Mouse (Mus musculus) intestine, embryonic 16.5 days (tissue): ENCODE measurements at regions not wholly inside any gene's neighbourhood (a gene's known extent, or its start where the extent isn't known, plus 50 kb on each side); places are given as distances from the start of the nearest gene placed in this dataset.

Experiments
- ATAC-seq: fragments of 200-750 bp; cut with Nextera tagmentation; 2 replicates; pipeline ENCODE4 v1.8.0; 2017; ENCODE audit warnings: moderate TSS enrichment, moderate library complexity
- H3K27ac ChIP-seq: fragments of 300-500 bp; sonication (generic); 2 replicates; pipeline ENCODE4 v1.5.1; 2014; ENCODE audit warnings: mild to moderate bottlenecking, low read length
- H3K27me3 ChIP-seq: fragments of 300-500 bp; sonication (generic); replicated peaks from 2 replicates; pipeline ENCODE4 v1.6.1; 2014; ENCODE audit warnings: low read length, control low read depth, mixed read lengths; ENCODE audit not compliant: control insufficient read depth, insufficient read depth
- H3K36me3 ChIP-seq: fragments of 300-500 bp; sonication (generic); 2 replicates; pipeline ENCODE4 v1.6.1; 2014; ENCODE audit warnings: low read length, control low read depth; ENCODE audit not compliant: control insufficient read depth, insufficient read depth
- H3K4me1 ChIP-seq: fragments of 300-500 bp; sonication (generic); 2 replicates; pipeline ENCODE4 v1.6.1; 2014; ENCODE audit warnings: low read length, control low read depth, mixed read lengths; ENCODE audit not compliant: control insufficient read depth, insufficient read depth
- H3K4me2 ChIP-seq: fragments of 300-500 bp; sonication (generic); 2 replicates; pipeline ENCODE4 v1.6.1; 2014; ENCODE audit warnings: low read depth, low read length, control low read depth
- H3K4me3 ChIP-seq: fragments of 300-500 bp; sonication (generic); 2 replicates; pipeline ENCODE4 v1.5.1; 2014; ENCODE audit warnings: mild to moderate bottlenecking, low read length
- H3K9ac ChIP-seq: fragments of 300-500 bp; sonication (generic); 2 replicates; pipeline ENCODE4 v1.6.1; 2014; ENCODE audit warnings: low read depth, low read length
- H3K9me3 ChIP-seq: fragments of 300-500 bp; sonication (generic); 2 replicates; pipeline ENCODE4 v1.6.1; 2016; ENCODE audit warnings: low read length, control low read depth; ENCODE audit not compliant: control insufficient read depth
- WGBS: fragments of 180-500 bp; shearing (Covaris S2); extraction: QIAGEN DNeasy Blood & Tissue Kit; methylation state at CpG from one replicate; pipeline ENCODE4 v1.1.7; 2014; 5-methylcytosine and 5-hydroxymethylcytosine counted together

DNA sequence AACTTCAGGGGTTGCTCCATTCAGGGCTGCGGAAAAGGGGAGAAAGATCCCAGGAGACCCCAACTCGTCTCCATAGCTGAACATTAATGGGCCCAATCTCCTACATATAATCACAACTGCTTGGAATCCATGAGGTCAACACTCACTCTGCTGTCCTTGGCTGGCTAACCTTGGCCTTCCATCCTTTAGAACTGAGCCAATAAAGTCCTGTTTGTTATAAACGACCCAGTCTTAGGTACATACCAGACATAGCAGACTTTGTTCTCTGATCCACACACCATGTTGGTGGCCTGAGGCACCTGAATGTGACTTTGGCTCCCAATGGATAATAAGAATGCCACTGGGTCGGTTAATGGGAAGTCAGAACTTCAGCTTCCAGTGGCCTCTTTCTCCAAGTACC is 157.4 kb downstream of the Auh start:
- H3K27me3 ChIP-seq: no peaks in the 10 kb centered on the region
- H3K27ac ChIP-seq: no peak overlapping the region
- WGBS: 76% methylated on average over 4 of the region's 4 CpGs
- H3K4me3 ChIP-seq: no peak overlapping the region
- H3K4me1 ChIP-seq: no peaks in the 10 kb centered on the region; the same call in 1 of the 2 replicates
- no peaks in the 10 kb centered on the region for H3K36me3 ChIP-seq
- H3K9ac ChIP-seq: no peak overlapping the region
- ATAC-seq: no peak
- no peaks in the 10 kb centered on the region for H3K9me3 ChIP-seq
- no peak overlapping the region for H3K4me2 ChIP-seq

DNA sequence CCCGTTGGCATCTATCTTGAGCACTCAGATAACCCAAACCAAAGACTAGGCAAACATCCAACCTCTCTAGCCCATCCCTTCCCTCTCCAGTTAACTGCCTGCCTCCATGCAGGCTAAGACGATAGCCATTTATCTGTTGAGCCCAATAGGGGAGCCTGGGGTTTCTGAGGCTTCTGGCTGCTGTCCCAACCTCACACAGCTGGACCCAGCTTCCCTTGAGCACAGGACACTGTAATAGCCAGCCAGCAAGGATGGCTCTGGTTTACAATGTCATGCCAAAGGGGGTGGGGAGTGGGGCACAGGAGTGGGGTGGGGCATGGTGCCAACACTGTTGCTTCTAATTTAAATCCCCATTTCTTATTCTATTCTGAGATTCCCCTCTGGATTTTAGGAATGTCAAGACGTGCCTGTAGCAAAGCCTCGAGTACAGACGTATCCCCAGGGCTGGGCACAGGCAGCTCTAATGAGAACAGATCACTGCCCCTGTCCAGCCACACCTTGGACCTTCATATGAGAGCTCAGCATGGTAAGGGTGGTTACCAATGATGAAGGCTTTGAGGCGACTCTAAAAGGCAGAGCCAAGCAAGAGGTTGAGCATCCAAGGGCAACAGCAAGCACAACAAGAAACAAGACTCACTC is 152.0 kb downstream of the Auh start:
- Histone ChIP-seq H3K9ac (no peak overlapping the region), H3K4me3 (no peak overlapping the region), H3K36me3 (no peaks in the 10 kb centered on the region), H3K27me3 (no peaks in the 10 kb centered on the region; the same call in 1 of the 2 replicates), H3K9me3 (no peaks in the 10 kb centered on the region), H3K27ac (no peak overlapping the region; the same call in 1 of the 2 replicates), H3K4me1 (peaks cover 14% of the 10 kb centered on the region), H3K4me2 (no peak overlapping the region)
- peak; percentile 55; the same call in 1 of the 2 replicates for ATAC-seq
- WGBS: 53% methylated on average over 6 of the region's 6 CpGs

DNA sequence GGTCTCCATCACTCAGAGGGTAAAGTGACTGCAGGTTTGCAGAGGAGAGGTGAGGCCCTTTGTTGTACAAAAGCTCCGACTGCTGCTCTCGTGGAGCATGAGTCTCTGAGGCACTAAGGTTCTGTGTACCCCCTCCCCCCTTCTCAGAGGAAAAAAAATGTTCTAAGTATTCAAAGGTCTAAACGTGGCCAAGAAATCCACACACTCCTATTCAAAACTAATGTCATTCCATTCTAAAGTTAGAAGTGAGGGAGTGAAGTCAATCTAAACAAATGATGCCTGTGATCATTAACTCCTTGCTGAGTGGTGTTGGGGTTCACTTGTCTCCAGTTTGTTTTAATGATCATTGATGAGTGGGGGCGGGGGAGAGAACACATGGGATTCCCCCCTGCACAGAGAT is 150.6 kb downstream of the Auh start:
- 29% methylated on average over 4 of the region's 4 CpGs for WGBS
- H3K9me3 ChIP-seq: no peaks in the 10 kb centered on the region
- peaks cover 14% of the 10 kb centered on the region for H3K4me1 ChIP-seq
- no peak overlapping the region for H3K4me3 ChIP-seq
- H3K4me2 ChIP-seq: no peak overlapping the region
- ATAC-seq: no peak
- H3K36me3 ChIP-seq: no peaks in the 10 kb centered on the region
- no peaks in the 10 kb centered on the region; the same call in 1 of the 2 replicates for H3K27me3 ChIP-seq
- H3K27ac ChIP-seq: no peak overlapping the region
- H3K9ac ChIP-seq: no peak overlapping the region
